Mouse (Mus musculus) midbrain, embryonic 12.5 days (tissue): ENCODE results near the gene Chrng. TPM values are rescaled to one million over a fixed set of nuclear protein-coding genes. Genes with fewer than 3 reads are reported as not detected.

Experiments
- ATAC-seq: fragments of 200-750 bp; cut with Nextera tagmentation; 2 replicates; pipeline ENCODE4 v1.8.0; 2017; ENCODE audit warnings: low read depth, moderate TSS enrichment, moderate library complexity; ENCODE audit not compliant: low FRiP score
- H3K27ac ChIP-seq: fragments of 300-500 bp; sonication (generic); replicated peaks from 2 replicates; pipeline ENCODE4 v1.5.1; 2016; ENCODE audit warnings: mild to moderate bottlenecking
- H3K27me3 ChIP-seq: fragments of 300-500 bp; sonication (generic); 2 replicates; pipeline ENCODE4 v1.6.1; 2016; ENCODE audit warnings: mild to moderate bottlenecking
- H3K36me3 ChIP-seq: fragments of 300-500 bp; sonication (generic); 2 replicates; pipeline ENCODE4 v1.6.1; 2016
- H3K4me1 ChIP-seq: fragments of 300-500 bp; sonication (generic); 2 replicates; pipeline ENCODE4 v1.6.1; 2016
- H3K4me2 ChIP-seq: fragments of 300-500 bp; sonication (generic); replicated peaks from 2 replicates; pipeline ENCODE4 v1.6.1; 2016; ENCODE audit warnings: mild to moderate bottlenecking, moderate library complexity
- H3K4me3 ChIP-seq: fragments of 300-500 bp; sonication (generic); 2 replicates; pipeline ENCODE4 v1.5.1; 2016; ENCODE audit warnings: mild to moderate bottlenecking
- H3K9ac ChIP-seq: fragments of 300-500 bp; sonication (generic); replicated peaks from 2 replicates; pipeline ENCODE4 v1.6.1; 2016; ENCODE audit warnings: mild to moderate bottlenecking, moderate library complexity
- H3K9me3 ChIP-seq: fragments of 300-500 bp; sonication (generic); 2 replicates; pipeline ENCODE4 v1.6.1; 2016; ENCODE audit warnings: mild to moderate bottlenecking
- WGBS: fragments of 180-500 bp; shearing (Covaris S2); methylation state at CpG from one replicate; pipeline ENCODE4 v1.1.7; 2016; 5-methylcytosine and 5-hydroxymethylcytosine counted together
- polyA plus RNA-seq: library from polyadenylated mRNA; unstranded; fragments of >200 nt; fragmentation: Nextera tagmentation; extraction: Ambion mirVana; gene quantifications from 2 replicates; pipeline ENCODE4 v1.2.1, GENCODE M21; 2016

Gene Chrng
- polyA plus RNA-seq, 1 experiment from 2014 or later: not detected

GRCm38 (mm10) chr1:87180896-87181295 lies 23.6 kb upstream of the Chrng start:
- H3K27me3 ChIP-seq: peaks cover 58% of the 10 kb centered on the region
- H3K27ac ChIP-seq: no peak overlapping the region
- peaks cover 8% of the 10 kb centered on the region for H3K4me1 ChIP-seq
- H3K4me3 ChIP-seq: no peak overlapping the region
- 53% methylated on average over 5 of the region's 5 CpGs for WGBS
- no peaks in the 10 kb centered on the region for H3K36me3 ChIP-seq
- no peak for ATAC-seq
- H3K9me3 ChIP-seq: no peaks in the 10 kb centered on the region
- H3K9ac ChIP-seq: no peak overlapping the region
- no peak overlapping the region for H3K4me2 ChIP-seq

DNA sequence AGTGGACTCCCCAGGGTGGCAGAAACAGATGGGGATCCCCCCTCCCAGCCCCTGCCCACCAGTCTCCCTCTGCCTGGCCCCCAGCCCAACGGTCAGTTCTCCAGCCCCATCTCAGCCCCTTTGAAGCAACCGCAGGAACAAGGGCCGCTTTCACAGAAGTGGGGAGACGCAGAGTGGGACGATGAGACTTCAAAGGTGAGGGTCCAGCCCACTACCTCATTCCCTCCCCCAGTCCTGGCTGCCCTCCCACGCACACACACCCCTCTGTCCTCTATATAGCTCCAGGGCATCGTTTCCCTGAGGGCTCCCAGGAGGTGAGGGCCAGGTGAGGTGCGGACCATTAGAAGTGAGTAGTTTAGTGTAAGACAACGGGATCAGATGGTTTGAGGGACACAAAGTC lies 21.4 kb upstream of the Chrng start, which contains the start of gene Prss56:
Gene Prss56 (plus strand): TSS at position 301 of the 400 bp plus-strand sequence.
- H3K9ac ChIP-seq: no peak within 1 kb of the TSS
- H3K4me3 ChIP-seq: no peak within 1 kb of the TSS
- H3K36me3 ChIP-seq: no peaks in the 10 kb centered on the region
- no peaks in the 10 kb centered on the region for H3K9me3 ChIP-seq
- H3K27ac ChIP-seq: no peak within 1 kb of the TSS
- peaks cover 66% of the 10 kb centered on the region for H3K27me3 ChIP-seq
- WGBS: 71% methylated on average over 9 of the region's 9 CpGs
- ATAC-seq: no peak
- peaks cover 12% of the 10 kb centered on the region for H3K4me1 ChIP-seq
- no peak within 1 kb of the TSS for H3K4me2 ChIP-seq

GRCm38 (mm10) chr1:87183998-87184750 lies 20.3 kb upstream of the Chrng start:
- no peak for ATAC-seq
- H3K4me3 ChIP-seq: no peak overlapping the region
- no peak overlapping the region for H3K9ac ChIP-seq
- H3K4me2 ChIP-seq: peak overlapping the region; percentile 34
- no peaks in the 10 kb centered on the region for H3K36me3 ChIP-seq
- no peaks in the 10 kb centered on the region for H3K9me3 ChIP-seq
- H3K27me3 ChIP-seq: peaks cover 77% of the 10 kb centered on the region
- 29% methylated on average over 15 of the region's 15 CpGs for WGBS
- H3K4me1 ChIP-seq: peaks cover 10% of the 10 kb centered on the region
- H3K27ac ChIP-seq: no peak overlapping the region

DNA sequence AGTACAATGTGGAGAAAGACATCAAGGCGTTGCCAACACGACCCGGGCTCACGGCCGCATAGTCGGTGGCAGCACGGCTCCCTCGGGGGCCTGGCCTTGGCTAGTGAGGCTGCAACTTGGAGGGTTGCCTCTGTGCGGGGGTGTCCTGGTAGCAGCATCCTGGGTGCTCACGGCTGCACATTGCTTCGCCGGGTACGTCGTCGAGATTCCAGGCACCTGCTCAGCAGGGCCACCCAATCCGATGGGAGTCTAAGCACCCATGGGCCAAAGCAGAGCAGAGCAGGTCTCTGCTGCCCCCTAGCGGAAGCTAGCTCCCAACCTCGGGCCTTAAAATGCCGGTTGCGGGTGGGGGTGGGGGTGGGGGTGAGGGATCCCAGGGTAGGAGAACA lies 19.7 kb upstream of the Chrng start:
- Histone ChIP-seq H3K27ac (no peak overlapping the region), H3K27me3 (peaks cover 82% of the 10 kb centered on the region), H3K4me1 (peaks cover 10% of the 10 kb centered on the region), H3K4me2 (peak overlapping the region; percentile 34), H3K9ac (no peak overlapping the region), H3K4me3 (no peak overlapping the region), H3K9me3 (no peaks in the 10 kb centered on the region), H3K36me3 (no peaks in the 10 kb centered on the region)
- ATAC-seq: no peak
- 10% methylated on average over 20 of the region's 20 CpGs for WGBS

DNA sequence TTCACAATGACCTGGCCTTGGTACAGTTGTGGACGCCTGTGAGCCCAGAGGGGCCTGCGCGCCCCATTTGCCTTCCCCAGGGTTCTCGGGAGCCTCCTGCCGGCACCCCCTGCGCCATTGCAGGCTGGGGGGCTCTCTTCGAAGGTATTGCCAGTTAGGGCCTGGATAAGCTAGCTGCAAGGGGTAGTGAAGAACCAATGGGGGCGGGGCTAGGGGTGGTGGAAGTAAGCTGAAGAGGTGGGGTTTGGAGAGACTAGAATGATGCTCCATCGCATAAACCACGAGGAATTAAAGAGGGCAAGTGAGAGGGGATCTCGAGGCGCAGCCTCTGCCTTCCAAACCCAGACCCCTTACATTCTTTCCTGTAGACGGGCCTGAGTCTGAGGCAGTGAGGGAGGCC lies 18.9 kb upstream of the Chrng start:
- Histone ChIP-seq H3K36me3 (no peaks in the 10 kb centered on the region), H3K4me3 (no peak overlapping the region), H3K4me1 (peaks cover 10% of the 10 kb centered on the region), H3K9me3 (no peaks in the 10 kb centered on the region), H3K9ac (no peak overlapping the region), H3K27ac (no peak overlapping the region), H3K4me2 (no peak overlapping the region), H3K27me3 (peaks cover 87% of the 10 kb centered on the region)
- no peak for ATAC-seq
- 9% methylated on average over 13 of the region's 13 CpGs for WGBS

- H3K27me3 ChIP-seq: peaks cover 89% of the 10 kb centered on the region
- ATAC-seq: peak; percentile 61
- 2% methylated on average over 52 of the region's 54 CpGs for WGBS
- peak overlapping the region; percentile 48 for H3K9ac ChIP-seq
- no peaks in the 10 kb centered on the region for H3K9me3 ChIP-seq
- peak overlapping the region; percentile 89 for H3K4me2 ChIP-seq
- H3K4me1 ChIP-seq: peaks cover 10% of the 10 kb centered on the region
- no peaks in the 10 kb centered on the region for H3K36me3 ChIP-seq
- H3K27ac ChIP-seq: no peak overlapping the region
- peak overlapping the region; percentile 50 for H3K4me3 ChIP-seq
These were observed 18.0 kb upstream of the Chrng start for GRCm38 (mm10) chr1:87186261-87187036.

DNA sequence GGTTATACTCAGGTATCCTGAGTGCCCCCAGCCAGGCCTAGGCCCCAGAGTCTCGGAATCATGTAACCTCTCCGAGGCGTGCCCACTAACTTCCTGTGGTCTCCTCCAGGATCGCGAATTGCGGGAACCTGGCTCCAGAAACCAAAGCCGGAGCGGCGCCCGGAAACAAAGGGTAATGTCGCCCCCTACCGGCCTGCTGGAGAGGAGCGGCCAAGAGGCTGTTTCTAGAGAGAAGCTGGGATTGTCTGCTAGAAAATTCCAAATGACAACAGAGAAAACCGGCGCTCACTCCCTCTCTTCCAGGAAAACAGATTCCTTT lies 17.5 kb upstream of the Chrng start:
- H3K9ac ChIP-seq: peak overlapping the region; percentile 48

GRCm38 (mm10) chr1:87190429-87190828 lies 14.0 kb upstream of the Chrng start, which contains the start of gene Chrnd:
Gene Chrnd, plus strand, starts transcription at chr1:87190607.
- ATAC-seq: no peak
- no peak within 1 kb of the TSS for H3K9ac ChIP-seq
- no peaks in the 10 kb centered on the region for H3K9me3 ChIP-seq
- H3K4me2 ChIP-seq: no peak within 1 kb of the TSS
- H3K36me3 ChIP-seq: no peaks in the 10 kb centered on the region
- WGBS: 36% methylated on average over 4 of the region's 4 CpGs
- no peak within 1 kb of the TSS for H3K4me3 ChIP-seq
- peaks cover 49% of the 10 kb centered on the region for H3K27me3 ChIP-seq
- H3K4me1 ChIP-seq: peaks cover 7% of the 10 kb centered on the region; the same call in 1 of the 2 replicates
- no peak within 1 kb of the TSS for H3K27ac ChIP-seq

More for the DNA sequence above, 17.5 kb upstream of the Chrng start:
- Histone ChIP-seq H3K36me3 (no peaks in the 10 kb centered on the region), H3K4me3 (peak overlapping the region; percentile 50), H3K27ac (no peak overlapping the region), H3K27me3 (peaks cover 84% of the 10 kb centered on the region), H3K9me3 (no peaks in the 10 kb centered on the region), H3K4me1 (peaks cover 10% of the 10 kb centered on the region), H3K4me2 (peak overlapping the region; percentile 89)
- peak; percentile 48; the same call in 1 of the 2 replicates for ATAC-seq
- WGBS: under 1% methylated on average over 15 of the region's 15 CpGs

- ATAC-seq: no peak
- Histone ChIP-seq H3K9ac (no peak overlapping the region), H3K4me3 (no peak overlapping the region), H3K36me3 (no peaks in the 10 kb centered on the region), H3K4me1 (no peaks in the 10 kb centered on the region), H3K4me2 (no peak overlapping the region), H3K27me3 (no peaks in the 10 kb centered on the region), H3K9me3 (no peaks in the 10 kb centered on the region), H3K27ac (no peak overlapping the region)
- WGBS: 89% methylated on average over 9 of the region's 9 CpGs
These were observed 7.2 kb upstream of the Chrng start for GRCm38 (mm10) chr1:87197296-87197695.

DNA sequence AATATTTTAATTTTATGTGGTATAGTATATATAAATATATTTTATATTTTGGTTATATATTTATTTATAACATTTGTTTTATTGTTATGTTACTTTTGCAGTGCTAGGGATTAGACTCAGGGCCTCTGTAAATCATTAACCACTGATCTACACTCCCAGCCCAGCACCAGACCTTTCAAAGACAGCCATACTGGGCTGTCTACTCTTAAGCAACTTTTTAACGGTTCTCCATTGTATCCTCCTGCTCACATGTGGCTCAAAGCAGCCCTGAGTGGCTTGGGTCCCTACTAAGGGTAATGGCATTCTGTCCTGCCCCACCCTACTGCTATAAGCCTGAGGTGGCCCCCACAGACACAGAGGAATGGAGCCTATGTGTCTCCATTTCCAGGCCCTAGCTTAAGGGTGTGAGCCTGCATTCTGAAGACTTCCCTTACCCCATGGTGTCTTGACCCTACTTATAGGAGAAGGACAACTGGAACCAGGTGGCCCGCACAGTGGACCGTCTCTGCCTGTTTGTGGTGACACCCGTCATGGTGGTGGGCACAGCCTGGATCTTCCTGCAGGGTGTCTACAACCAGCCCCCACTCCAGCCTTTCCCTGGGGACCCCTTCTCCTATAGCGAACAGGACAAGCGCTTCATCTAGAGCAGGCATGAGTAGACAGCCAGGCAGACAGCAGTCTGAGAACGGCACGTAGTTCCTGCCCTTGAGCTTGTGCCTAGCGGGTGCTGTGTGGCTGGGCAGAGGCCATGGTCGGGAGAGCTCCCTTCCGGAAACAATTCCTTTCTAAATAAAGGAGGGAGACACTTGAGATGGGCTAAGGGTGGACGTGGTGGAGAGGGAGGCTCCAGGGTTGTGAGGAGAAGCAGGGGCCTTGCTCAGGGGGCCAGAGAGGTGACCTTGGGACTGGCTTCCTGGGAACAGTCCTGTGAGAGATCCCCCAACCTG lies 6.1 kb upstream of the Chrng start:
- Histone ChIP-seq H3K9me3 (no peaks in the 10 kb centered on the region), H3K4me3 (no peak overlapping the region), H3K9ac (no peak overlapping the region), H3K36me3 (no peaks in the 10 kb centered on the region), H3K27me3 (no peaks in the 10 kb centered on the region), H3K4me1 (no peaks in the 10 kb centered on the region), H3K4me2 (no peak overlapping the region), H3K27ac (no peak overlapping the region)
- 73% methylated on average over 12 of the region's 12 CpGs for WGBS
- ATAC-seq: no peak

GRCm38 (mm10) chr1:87200811-87201210 lies 3.6 kb upstream of the Chrng start:
- Histone ChIP-seq H3K9ac (no peak overlapping the region), H3K4me1 (no peaks in the 10 kb centered on the region), H3K27ac (no peak overlapping the region), H3K4me2 (no peak overlapping the region), H3K36me3 (no peaks in the 10 kb centered on the region), H3K27me3 (peaks cover 13% of the 10 kb centered on the region), H3K9me3 (no peaks in the 10 kb centered on the region), H3K4me3 (no peak overlapping the region)
- WGBS: 78% methylated on average over 2 of the region's 2 CpGs
- no peak for ATAC-seq
